Mouse (Mus musculus): ENCODE measurements around the gene Vamp1.

DNA sequence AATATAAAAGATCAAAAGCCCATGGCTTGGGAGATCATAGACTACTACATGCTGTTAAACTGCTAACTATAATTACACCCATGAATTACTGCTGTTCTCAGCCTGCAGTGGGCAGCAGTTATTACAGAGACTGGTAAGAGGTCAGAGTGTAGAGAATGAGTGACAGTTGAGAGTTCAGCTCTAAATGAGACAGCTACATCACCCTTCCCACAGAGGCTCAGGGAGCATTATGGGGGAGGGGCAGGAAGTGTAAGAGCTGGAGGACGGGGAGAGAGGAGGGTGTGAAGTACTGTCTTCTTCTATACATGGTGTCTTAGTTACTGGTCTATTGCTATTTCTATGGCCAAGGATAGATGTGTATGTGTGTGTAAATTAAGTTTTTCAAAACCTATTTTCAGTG is 29.2 kb downstream of the Vamp1 start:
- TF ChIP-seq CTCF (IDR thresholded peaks at IDR 0.05; ENCODE audit: low read depth, low read length) (no peak), POLR2A (IDR thresholded peaks at IDR 0.05; ENCODE audit: extremely low read depth, insufficient read depth, low read length) (no peak)
